Mouse (Mus musculus): ENCODE data around the gene Vmn1r127. TPM values are rescaled to one million over a fixed set of nuclear protein-coding genes. Genes with fewer than 3 reads are reported as not detected.

The Vmn1r127 gene
- total RNA-seq (2023) = not detected

GRCm38 (mm10) chr7:21319761-21320160 is at the start of gene Vmn1r127:
Gene Vmn1r127 (minus strand): TSS chr7:21319861.

GRCm38 (mm10) chr7:21361191-21361590 is 41.5 kb upstream of the Vmn1r127 start, which contains the start of gene Vmn1r129:
Gene Vmn1r129 (minus strand): TSS chr7:21361291.

GRCm38 (mm10) chr7:21349073-21349472 is 29.4 kb upstream of the Vmn1r127 start, which contains the start of gene Vmn1r128:
Gene Vmn1r128 (plus strand): TSS chr7:21349373.

GRCm38 (mm10) chr7:21301367-21301766 is 18.3 kb downstream of the Vmn1r127 start, which contains the start of gene Vmn1r126:
Gene Vmn1r126 (minus strand): TSS chr7:21301467.

GRCm38 (mm10) chr7:21271879-21272278 is 47.8 kb downstream of the Vmn1r127 start, which contains the start of gene Vmn1r125:
Gene Vmn1r125 (plus strand): TSS chr7:21272179.

Other genes starting within 250 kb of the Vmn1r127 start
- gene Vmn1r121, start 221.3 kb downstream of the Vmn1r127 start, total RNA-seq (2023) = not detected
- not detected for gene Vmn1r122, start 185.7 kb downstream of the Vmn1r127 start, total RNA-seq (2023)
- not detected for gene Vmn1r123, start 157.7 kb downstream of the Vmn1r127 start, total RNA-seq (2023)
- gene Gm5157, start 129.4 kb downstream of the Vmn1r127 start, total RNA-seq (2023) = not detected
- not detected for gene Vmn1r124, start 59.2 kb downstream of the Vmn1r127 start, total RNA-seq (2023)
- gene Vmn1r125, start 47.7 kb downstream of the Vmn1r127 start, total RNA-seq (2023) = not detected
- gene Vmn1r126, start 18.4 kb downstream of the Vmn1r127 start, total RNA-seq (2023) = not detected
- gene Vmn1r128, start 29.5 kb upstream of the Vmn1r127 start, total RNA-seq (2023) = not detected
- gene Vmn1r129, start 41.4 kb upstream of the Vmn1r127 start, total RNA-seq (2023) = not detected
- gene Gm6882, start 112.9 kb upstream of the Vmn1r127 start, total RNA-seq (2023) = not detected
- gene Vmn1r130, start 191.9 kb upstream of the Vmn1r127 start, total RNA-seq (2023) = not detected
- not detected for gene Vmn1r131, start 226.2 kb upstream of the Vmn1r127 start, total RNA-seq (2023)

Data from neutrophil, adult 83 days (primary cell).